Mouse (Mus musculus): ENCODE data around the gene Arhgap44. TPM values are rescaled to one million over a fixed set of nuclear protein-coding genes. Genes with fewer than 3 reads are reported as not detected.

The Arhgap44 gene
- polyA plus RNA-seq, 1 experiment from 2014 or later: 1.0 TPM

- Histone ChIP-seq H3K9me3 (replicated peaks) (no peaks in the 10 kb centered on the region), H3K4me2 (no peak overlapping the region), H3K36me3 (no peaks in the 10 kb centered on the region), H3K4me3 (no peak overlapping the region), H3K9ac (no peak overlapping the region), H3K27ac (no peak overlapping the region), H3K4me1 (no peaks in the 10 kb centered on the region), H3K27me3 (replicated peaks) (no peaks in the 10 kb centered on the region)
- WGBS (ENCODE audit: insufficient replicate concordance): 51% methylated on average over 4 of the region's 4 CpGs
- ATAC-seq: no peak
Observed at GRCm38 (mm10) chr11:65069051-65069450, 93.7 kb downstream of the Arhgap44 start.

- WGBS (ENCODE audit: insufficient replicate concordance): 77% methylated on average over 13 of the region's 13 CpGs
- H3K4me2 ChIP-seq: no peak overlapping the region
Observed at GRCm38 (mm10) chr11:65065201-65065600, 97.6 kb downstream of the Arhgap44 start.

GRCm38 (mm10) chr11:65061437-65061836 lies 101.3 kb downstream of the Arhgap44 start:
- no peak overlapping the region for H3K27ac ChIP-seq
- ATAC-seq: no peak
- 42% methylated on average over 3 of the region's 3 CpGs for WGBS (ENCODE audit: insufficient replicate concordance)
- no peaks in the 10 kb centered on the region for H3K9me3 ChIP-seq (replicated peaks)
- no peaks in the 10 kb centered on the region for H3K36me3 ChIP-seq
- no peak overlapping the region for H3K4me2 ChIP-seq
- H3K9ac ChIP-seq: no peak overlapping the region
- H3K4me3 ChIP-seq: no peak overlapping the region
- H3K4me1 ChIP-seq: no peaks in the 10 kb centered on the region
- no peaks in the 10 kb centered on the region for H3K27me3 ChIP-seq (replicated peaks)

More at GRCm38 (mm10) chr11:65065201-65065600, 97.6 kb downstream of the Arhgap44 start:
- H3K27ac ChIP-seq: no peak overlapping the region
- H3K4me3 ChIP-seq: no peak overlapping the region
- H3K27me3 ChIP-seq (replicated peaks): no peaks in the 10 kb centered on the region
- no peaks in the 10 kb centered on the region for H3K36me3 ChIP-seq
- no peaks in the 10 kb centered on the region for H3K9me3 ChIP-seq (replicated peaks)
- no peaks in the 10 kb centered on the region for H3K4me1 ChIP-seq
- H3K9ac ChIP-seq: no peak overlapping the region
- no peak for ATAC-seq

- WGBS (ENCODE audit: insufficient replicate concordance): 67% methylated on average over 12 of the region's 12 CpGs
- 0 out of 2 replicates have a peak, but pooled peaks cover 2% of the 10 kb centered on the region for H3K4me1 ChIP-seq
- H3K27ac ChIP-seq: no peak overlapping the region
- H3K4me3 ChIP-seq: no peak overlapping the region
- no peaks in the 10 kb centered on the region for H3K36me3 ChIP-seq
- no peaks in the 10 kb centered on the region for H3K9me3 ChIP-seq (replicated peaks)
- no peak for ATAC-seq
- no peaks in the 10 kb centered on the region for H3K27me3 ChIP-seq (replicated peaks)
- H3K4me2 ChIP-seq: no peak overlapping the region
- no peak overlapping the region for H3K9ac ChIP-seq
Observed at GRCm38 (mm10) chr11:65059531-65059930, 103.2 kb downstream of the Arhgap44 start.

GRCm38 (mm10) chr11:65058224-65058908 lies 104.4 kb downstream of the Arhgap44 start:
- H3K4me3 ChIP-seq: no peak overlapping the region
- H3K36me3 ChIP-seq: no peaks in the 10 kb centered on the region
- no peak for ATAC-seq
- H3K9me3 ChIP-seq (replicated peaks): no peaks in the 10 kb centered on the region
- H3K4me1 ChIP-seq: 0 out of 2 replicates have a peak, but pooled peaks cover 2% of the 10 kb centered on the region
- H3K27me3 ChIP-seq (replicated peaks): no peaks in the 10 kb centered on the region
- H3K9ac ChIP-seq: no peak overlapping the region
- no peak overlapping the region for H3K4me2 ChIP-seq
- 71% methylated on average over 7 of the region's 7 CpGs for WGBS (ENCODE audit: insufficient replicate concordance)
- H3K27ac ChIP-seq: no peak overlapping the region

DNA sequence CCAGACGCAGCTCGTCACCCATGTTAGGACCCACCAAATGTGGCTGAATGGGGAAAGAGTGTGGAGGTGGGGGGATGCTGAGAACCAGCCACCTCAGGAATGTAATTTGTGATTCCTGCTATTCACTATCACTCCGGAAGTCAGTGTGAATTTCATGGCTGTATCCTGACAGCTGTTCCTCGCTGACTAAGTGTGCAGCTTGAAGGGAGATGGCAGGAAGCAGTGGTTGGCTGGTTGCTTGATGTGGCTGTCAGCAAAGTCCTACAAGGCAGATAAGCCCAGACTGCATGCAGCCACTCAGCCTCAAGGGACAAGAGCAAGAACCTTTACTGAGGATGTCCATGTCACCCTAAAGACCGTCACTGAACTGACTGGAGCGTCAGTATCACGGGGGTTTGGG lies 107.2 kb downstream of the Arhgap44 start:
- 0 out of 2 replicates have a peak, but pooled peaks cover 2% of the 10 kb centered on the region for H3K4me1 ChIP-seq
- no peak overlapping the region for H3K9ac ChIP-seq
- no peaks in the 10 kb centered on the region for H3K9me3 ChIP-seq (replicated peaks)
- no peak for ATAC-seq
- H3K27ac ChIP-seq: no peak overlapping the region
- no peak overlapping the region for H3K4me2 ChIP-seq
- no peaks in the 10 kb centered on the region for H3K27me3 ChIP-seq (replicated peaks)
- no peak overlapping the region for H3K4me3 ChIP-seq
- 18% methylated on average over 7 of the region's 7 CpGs for WGBS (ENCODE audit: insufficient replicate concordance)
- H3K36me3 ChIP-seq: no peaks in the 10 kb centered on the region

DNA sequence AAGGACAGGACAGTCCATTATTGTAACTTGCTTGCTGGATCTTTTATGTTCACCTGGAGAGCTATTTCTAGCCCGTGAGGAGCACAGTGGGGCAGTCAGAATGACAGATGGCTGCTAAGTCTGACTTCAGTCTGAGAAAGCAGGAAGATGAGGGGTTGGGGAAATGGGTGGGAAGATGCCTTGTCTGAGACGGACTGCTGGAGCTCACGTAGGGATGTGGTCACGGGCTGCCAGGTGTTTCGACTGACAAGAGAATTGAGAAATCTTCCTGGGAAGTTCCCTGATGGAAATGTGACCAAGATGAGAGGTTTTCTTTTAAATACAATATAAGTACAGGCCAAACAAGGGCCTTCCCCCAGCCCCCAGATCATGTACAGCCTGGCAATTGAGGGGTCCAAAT lies 108.5 kb downstream of the Arhgap44 start:
- WGBS (ENCODE audit: insufficient replicate concordance): 20% methylated on average over 5 of the region's 5 CpGs
- no peak overlapping the region for H3K9ac ChIP-seq
- no peaks in the 10 kb centered on the region for H3K9me3 ChIP-seq (replicated peaks)
- H3K4me3 ChIP-seq: no peak overlapping the region
- 0 out of 2 replicates have a peak, but pooled peaks cover 2% of the 10 kb centered on the region for H3K4me1 ChIP-seq
- no peaks in the 10 kb centered on the region for H3K27me3 ChIP-seq (replicated peaks)
- H3K4me2 ChIP-seq: no peak overlapping the region
- no peaks in the 10 kb centered on the region for H3K36me3 ChIP-seq
- H3K27ac ChIP-seq: no peak overlapping the region
- ATAC-seq: no peak

- H3K36me3 ChIP-seq: no peaks in the 10 kb centered on the region
- 0 out of 2 replicates have a peak, but pooled peaks cover 2% of the 10 kb centered on the region for H3K4me1 ChIP-seq
- no peak overlapping the region for H3K4me2 ChIP-seq
- 78% methylated on average over 5 of the region's 5 CpGs for WGBS (ENCODE audit: insufficient replicate concordance)
- no peak for ATAC-seq
- no peak overlapping the region for H3K4me3 ChIP-seq
- H3K27ac ChIP-seq: no peak overlapping the region
- H3K9me3 ChIP-seq (replicated peaks): no peaks in the 10 kb centered on the region
- H3K27me3 ChIP-seq (replicated peaks): no peaks in the 10 kb centered on the region
- H3K9ac ChIP-seq: no peak overlapping the region
Observed at GRCm38 (mm10) chr11:65050819-65051218, 111.9 kb downstream of the Arhgap44 start.

- no peaks in the 10 kb centered on the region for H3K27me3 ChIP-seq (replicated peaks)
- H3K9me3 ChIP-seq (replicated peaks): no peaks in the 10 kb centered on the region
- no peak overlapping the region for H3K4me3 ChIP-seq
- no peak overlapping the region for H3K9ac ChIP-seq
- no peak overlapping the region for H3K27ac ChIP-seq
- WGBS (ENCODE audit: insufficient replicate concordance): 80% methylated on average over 7 of the region's 7 CpGs
- no peaks in the 10 kb centered on the region for H3K36me3 ChIP-seq
- no peak for ATAC-seq
- no peaks in the 10 kb centered on the region for H3K4me1 ChIP-seq
- H3K4me2 ChIP-seq: no peak overlapping the region
Observed at GRCm38 (mm10) chr11:65049090-65049489, 113.7 kb downstream of the Arhgap44 start.

GRCm38 (mm10) chr11:65040556-65040955 lies 122.2 kb downstream of the Arhgap44 start:
- Histone ChIP-seq H3K4me2 (no peak overlapping the region), H3K4me3 (no peak overlapping the region), H3K4me1 (no peaks in the 10 kb centered on the region), H3K36me3 (no peaks in the 10 kb centered on the region), H3K9ac (no peak overlapping the region), H3K9me3 (replicated peaks) (no peaks in the 10 kb centered on the region), H3K27ac (no peak overlapping the region), H3K27me3 (replicated peaks) (no peaks in the 10 kb centered on the region)
- ATAC-seq: no peak
- WGBS (ENCODE audit: insufficient replicate concordance): 69% methylated on average over 6 of the region's 6 CpGs

GRCm38 (mm10) chr11:65039517-65040095 lies 123.2 kb downstream of the Arhgap44 start:
- ATAC-seq: no peak
- Histone ChIP-seq H3K27ac (no peak overlapping the region), H3K36me3 (no peaks in the 10 kb centered on the region), H3K9me3 (replicated peaks) (no peaks in the 10 kb centered on the region), H3K4me3 (no peak overlapping the region), H3K4me2 (no peak overlapping the region), H3K27me3 (replicated peaks) (no peaks in the 10 kb centered on the region), H3K4me1 (no peaks in the 10 kb centered on the region), H3K9ac (no peak overlapping the region)
- WGBS (ENCODE audit: insufficient replicate concordance): 55% methylated on average over 12 of the region's 12 CpGs

GRCm38 (mm10) chr11:65038996-65039395 lies 123.8 kb downstream of the Arhgap44 start:
- no peak overlapping the region for H3K9ac ChIP-seq
- ATAC-seq: no peak

More at GRCm38 (mm10) chr11:65038996-65039395, 123.8 kb downstream of the Arhgap44 start:
- no peaks in the 10 kb centered on the region for H3K4me1 ChIP-seq
- no peak overlapping the region for H3K27ac ChIP-seq
- H3K36me3 ChIP-seq: no peaks in the 10 kb centered on the region
- WGBS (ENCODE audit: insufficient replicate concordance): 40% methylated on average over 2 of the region's 2 CpGs
- no peak overlapping the region for H3K4me3 ChIP-seq
- no peak overlapping the region for H3K4me2 ChIP-seq
- H3K9me3 ChIP-seq (replicated peaks): no peaks in the 10 kb centered on the region
- no peaks in the 10 kb centered on the region for H3K27me3 ChIP-seq (replicated peaks)

Data from liver, embryonic 12.5 days (tissue).